Mouse (Mus musculus): ENCODE results near the gene Fyb.
A peak's percentile ranks its signal among the peaks of the same experiment; 100 is the strongest.

The Fyb gene

DNA sequence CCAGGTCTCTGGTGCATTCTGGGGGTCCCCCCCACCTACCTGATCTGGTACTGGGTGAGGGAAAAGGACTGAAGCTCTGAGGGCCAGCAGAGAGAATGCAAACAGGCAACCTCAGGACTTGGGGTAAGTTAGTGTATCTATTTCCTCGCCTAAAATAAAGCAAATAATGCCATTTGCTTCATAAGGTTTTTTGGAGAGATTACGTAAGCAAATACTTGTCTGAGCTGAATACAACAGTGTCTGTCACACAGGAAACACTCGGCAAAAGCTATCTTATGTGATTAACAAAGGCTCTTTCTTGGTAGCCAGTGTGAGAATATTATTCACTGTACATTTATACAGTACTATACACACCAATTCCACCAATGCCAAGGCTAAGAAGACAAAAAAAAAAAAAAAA lies 76.0 kb downstream of the Fyb start:
- DNase-seq (ENCODE audit: low spot score in 2 of 2), result no peak

- no peak for DNase-seq (ENCODE audit: low spot score in 2 of 2)
These were observed 77.7 kb downstream of the Fyb start for GRCm38 (mm10) chr15:6600314-6600713.

DNA sequence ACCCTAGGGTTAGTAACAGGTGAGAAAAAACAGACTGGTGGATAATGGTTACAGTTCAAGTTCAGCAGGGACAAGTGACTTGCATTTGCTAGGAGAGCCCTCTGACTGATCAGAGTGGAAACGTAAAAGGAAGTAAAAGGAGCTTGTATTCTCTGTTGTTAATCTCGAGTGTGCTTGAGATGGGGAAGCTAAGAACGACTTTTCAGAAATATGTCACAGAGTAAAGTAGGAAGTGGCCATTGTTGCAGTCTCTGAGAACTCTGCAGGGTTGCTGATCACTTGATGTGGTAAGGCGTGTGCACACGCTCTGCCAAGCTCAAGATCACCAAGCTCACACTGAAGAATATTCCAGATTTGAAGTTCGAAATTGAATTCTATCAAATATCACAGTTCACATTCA lies 78.7 kb downstream of the Fyb start:
- DNase-seq (ENCODE audit: low spot score in 2 of 2), result no peak

DNA sequence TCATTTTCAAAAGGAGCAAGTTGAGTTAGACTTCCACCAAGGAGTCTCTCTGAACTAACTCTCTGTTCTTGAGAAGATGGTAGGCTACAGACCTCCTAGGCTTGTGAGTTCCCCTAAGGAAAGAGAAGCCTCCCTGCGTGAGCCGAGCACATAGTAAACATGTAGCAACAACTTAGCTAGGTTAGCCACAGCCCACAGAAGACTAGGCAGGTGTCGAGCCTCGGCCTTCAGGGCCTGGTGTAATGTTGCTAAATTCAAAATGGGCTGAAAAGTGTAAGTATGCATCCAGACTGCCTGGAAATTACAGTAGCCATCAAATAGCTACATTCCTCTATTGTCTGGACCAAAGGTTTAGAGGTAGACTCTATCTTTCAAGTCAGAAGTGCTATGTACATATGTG lies 79.3 kb downstream of the Fyb start:
- no peak for DNase-seq (ENCODE audit: low spot score in 2 of 2)

- DNase-seq (ENCODE audit: low spot score in 2 of 2), result no peak
These were observed 88.0 kb downstream of the Fyb start for GRCm38 (mm10) chr15:6610703-6611102.

GRCm38 (mm10) chr15:6612835-6613234 lies 90.2 kb downstream of the Fyb start:
- DNase-seq (ENCODE audit: low spot score in 2 of 2), result no peak

GRCm38 (mm10) chr15:6616382-6617149 lies 93.9 kb downstream of the Fyb start:
- DNase-seq (ENCODE audit: low spot score in 2 of 2), result no peak

DNA sequence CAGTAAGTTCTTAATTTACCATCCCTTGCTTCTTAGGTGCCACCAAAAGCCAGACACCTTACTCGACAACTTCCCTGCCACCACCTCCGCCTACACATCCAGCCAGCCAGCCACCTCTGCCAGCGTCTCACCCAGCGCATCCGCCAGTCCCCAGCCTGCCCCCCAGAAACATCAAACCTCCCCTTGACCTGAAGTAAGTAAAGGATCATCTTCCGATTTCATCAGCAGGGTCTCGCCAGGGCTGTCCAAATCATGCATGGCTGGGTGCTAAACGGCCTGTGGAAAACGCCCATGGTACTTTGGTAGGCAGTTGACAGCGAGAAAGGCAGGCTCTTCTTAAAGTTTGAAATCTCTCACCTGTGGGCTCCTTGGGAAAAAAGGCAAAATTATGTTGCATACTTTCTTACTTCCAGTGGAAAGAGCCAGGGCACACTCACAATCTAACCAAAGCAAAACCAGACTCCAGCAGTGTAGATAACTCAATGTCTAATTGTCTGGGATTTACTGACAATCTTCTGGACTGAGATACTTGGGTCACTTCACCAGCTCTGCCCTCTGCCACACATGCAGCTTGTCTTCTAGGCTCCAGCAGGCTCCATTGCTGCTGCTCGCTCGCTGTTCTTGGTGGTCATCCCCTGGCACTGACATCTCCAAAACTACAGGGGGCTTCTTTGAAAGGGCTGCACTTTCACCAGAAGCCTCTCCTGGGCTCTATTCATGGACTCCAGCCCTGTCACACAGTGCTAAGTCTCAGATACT lies 97.1 kb downstream of the Fyb start:
- no peak for DNase-seq (ENCODE audit: low spot score in 2 of 2)

- DNase-seq (ENCODE audit: low spot score in 2 of 2), result peak; percentile 23 to 66
These were observed 99.9 kb downstream of the Fyb start for GRCm38 (mm10) chr15:6622512-6622911.

DNA sequence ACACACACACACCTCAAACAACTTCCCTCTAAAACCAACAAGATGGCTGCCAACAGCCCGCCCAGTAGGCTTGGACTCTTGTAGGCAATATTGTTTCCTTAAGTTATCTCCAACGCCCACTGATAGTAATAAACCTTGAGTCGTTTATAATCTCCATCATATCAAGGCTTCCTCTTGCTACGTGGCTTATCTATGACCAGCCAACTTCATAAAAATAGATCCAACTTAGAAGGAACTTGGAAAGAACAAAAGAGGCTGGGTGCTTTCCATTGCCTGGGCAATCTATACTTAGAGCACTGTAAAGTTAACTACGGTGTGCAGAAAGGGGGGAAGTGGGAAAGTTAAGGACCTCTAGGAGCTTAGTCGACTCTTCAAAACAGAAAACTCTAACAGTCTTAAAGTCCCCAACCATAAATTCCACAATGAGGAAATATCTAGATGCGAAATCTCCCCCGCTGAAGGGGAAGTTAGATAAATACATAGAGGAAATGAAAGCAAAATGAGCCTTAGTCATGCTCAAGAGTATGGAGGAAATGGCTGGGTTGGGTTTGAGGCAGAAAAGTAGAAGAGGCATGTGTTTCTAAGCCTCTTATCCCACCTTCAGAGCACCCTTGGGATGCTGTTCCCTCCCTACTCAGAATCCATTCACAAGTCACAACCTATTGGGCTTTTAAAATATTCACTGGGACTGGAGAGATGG lies 101.0 kb downstream of the Fyb start:
- no peak for DNase-seq (ENCODE audit: low spot score in 2 of 2)

- peak; percentile 16 to 23 for DNase-seq (ENCODE audit: low spot score in 2 of 2)
These were observed 101.9 kb downstream of the Fyb start for GRCm38 (mm10) chr15:6624365-6625182.

- peak in 1 of 2 experiments; percentile 36 for DNase-seq (ENCODE audit: low spot score in 2 of 2)
These were observed 103.0 kb downstream of the Fyb start for GRCm38 (mm10) chr15:6625607-6626033.

DNA sequence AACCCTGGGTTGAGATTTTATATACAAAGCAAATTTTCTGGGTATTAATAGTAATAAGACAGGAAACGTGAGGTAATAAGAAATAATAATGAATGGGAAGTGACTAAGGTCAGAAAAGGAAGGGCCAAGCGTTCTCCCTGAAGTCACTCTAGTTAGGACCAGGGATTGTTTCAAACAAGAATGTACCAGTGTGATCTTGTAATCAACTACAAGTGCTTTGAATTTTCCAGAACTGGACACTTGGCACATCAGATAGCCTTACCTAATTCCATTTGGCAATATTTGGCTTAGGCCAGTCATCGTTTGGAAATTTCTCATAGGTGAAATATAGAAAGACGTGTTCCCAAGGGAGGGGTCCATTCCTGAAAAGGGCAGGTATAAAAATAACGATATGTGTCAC lies 103.5 kb downstream of the Fyb start:
- no peak for DNase-seq (ENCODE audit: low spot score in 2 of 2)

DNA sequence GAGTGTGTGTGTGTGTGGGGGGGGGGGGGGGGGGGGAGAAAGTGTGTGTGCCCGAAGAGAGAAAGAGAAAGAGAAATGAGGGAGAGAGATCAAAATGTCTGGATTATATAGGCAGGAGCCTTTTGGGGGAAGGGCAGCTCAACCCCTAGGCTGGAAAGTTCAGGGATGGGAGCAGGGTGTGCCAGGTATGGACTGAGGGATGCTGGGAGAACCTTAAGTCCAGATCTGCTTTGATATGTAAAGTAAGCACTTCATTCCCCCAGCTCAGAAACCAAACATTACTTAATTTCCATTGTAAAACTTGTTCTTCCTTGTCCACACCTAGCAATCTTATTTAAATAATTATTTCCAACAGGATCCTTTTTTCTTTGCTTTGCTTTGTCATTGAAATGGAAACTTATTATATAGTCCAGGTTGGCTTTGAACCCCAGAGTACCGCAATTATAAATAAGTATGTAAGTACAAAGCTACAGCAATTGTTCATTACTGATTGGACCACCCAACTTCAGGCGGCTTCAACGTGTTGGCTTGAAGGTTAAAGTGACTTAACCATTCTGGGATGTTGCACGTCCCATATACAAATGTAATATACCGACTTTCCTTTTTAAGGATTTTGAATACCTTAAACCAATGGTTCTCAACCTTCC lies 105.9 kb downstream of the Fyb start:
- DNase-seq (ENCODE audit: low spot score in 2 of 2), result no peak

- no peak for DNase-seq (ENCODE audit: low spot score in 2 of 2)
These were observed 106.5 kb downstream of the Fyb start for GRCm38 (mm10) chr15:6629174-6629573.

DNA sequence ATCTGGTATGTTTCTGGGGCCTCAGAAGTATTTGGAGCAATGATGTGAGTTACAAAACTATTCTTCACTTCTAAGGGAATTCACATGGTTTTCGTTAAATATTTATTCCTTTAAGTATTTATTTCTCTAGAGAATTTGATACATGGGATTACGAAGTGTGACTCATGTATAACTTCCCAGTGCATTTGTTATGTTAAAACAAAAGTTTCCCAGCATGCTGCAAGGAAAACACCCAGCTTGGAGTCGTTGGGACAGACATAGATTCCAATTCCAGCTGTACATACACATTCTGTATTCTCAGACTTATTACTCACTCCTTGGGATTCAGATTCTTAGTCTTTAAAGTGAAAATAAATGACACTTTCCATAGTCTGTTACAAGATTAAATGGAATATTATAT lies 112.8 kb downstream of the Fyb start:
- no peak for DNase-seq (ENCODE audit: low spot score in 2 of 2)

DNA sequence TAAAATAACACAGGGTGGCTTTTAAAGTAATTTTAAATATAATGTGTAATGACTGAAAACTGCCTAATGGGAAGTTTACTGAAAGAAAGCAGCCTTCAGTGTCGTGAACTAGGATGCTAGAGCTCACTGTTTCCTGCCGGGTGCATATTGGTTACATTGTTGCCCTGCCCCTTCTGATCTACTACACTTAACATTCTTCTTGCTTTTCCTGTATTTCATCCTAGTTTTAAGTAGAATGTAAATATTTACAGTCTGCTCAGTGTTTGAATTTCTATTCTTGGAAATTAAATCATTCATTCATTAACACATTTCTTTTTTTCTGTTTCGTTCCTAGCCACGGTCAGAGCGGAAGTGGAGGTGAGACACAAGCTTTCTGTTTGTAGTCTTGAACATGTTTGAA lies 119.6 kb downstream of the Fyb start:
- DNase-seq (ENCODE audit: low spot score in 2 of 2), result no peak

GRCm38 (mm10) chr15:6645498-6645897 lies 122.8 kb downstream of the Fyb start:
- no peak for DNase-seq (ENCODE audit: low spot score in 2 of 2)

DNA sequence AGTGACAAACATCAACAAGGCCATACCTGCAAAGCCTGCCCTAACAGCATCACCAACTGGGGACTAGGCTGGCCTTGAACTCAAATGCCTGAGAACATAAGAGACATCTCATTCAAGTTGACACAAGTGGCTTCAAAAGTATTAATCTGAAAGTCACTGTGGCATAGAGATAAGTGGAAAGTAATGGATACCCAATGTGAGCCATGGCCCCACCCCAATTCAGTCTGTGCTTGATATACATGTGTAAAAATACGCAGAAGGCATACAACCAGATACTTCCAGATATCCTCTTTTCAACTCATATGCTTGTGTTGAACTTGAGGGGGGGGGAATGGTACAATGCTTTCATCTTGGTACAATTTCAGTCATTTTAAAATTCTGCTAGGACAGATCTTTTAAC lies 124.4 kb downstream of the Fyb start:
- no peak for DNase-seq (ENCODE audit: low spot score in 2 of 2)

DNA sequence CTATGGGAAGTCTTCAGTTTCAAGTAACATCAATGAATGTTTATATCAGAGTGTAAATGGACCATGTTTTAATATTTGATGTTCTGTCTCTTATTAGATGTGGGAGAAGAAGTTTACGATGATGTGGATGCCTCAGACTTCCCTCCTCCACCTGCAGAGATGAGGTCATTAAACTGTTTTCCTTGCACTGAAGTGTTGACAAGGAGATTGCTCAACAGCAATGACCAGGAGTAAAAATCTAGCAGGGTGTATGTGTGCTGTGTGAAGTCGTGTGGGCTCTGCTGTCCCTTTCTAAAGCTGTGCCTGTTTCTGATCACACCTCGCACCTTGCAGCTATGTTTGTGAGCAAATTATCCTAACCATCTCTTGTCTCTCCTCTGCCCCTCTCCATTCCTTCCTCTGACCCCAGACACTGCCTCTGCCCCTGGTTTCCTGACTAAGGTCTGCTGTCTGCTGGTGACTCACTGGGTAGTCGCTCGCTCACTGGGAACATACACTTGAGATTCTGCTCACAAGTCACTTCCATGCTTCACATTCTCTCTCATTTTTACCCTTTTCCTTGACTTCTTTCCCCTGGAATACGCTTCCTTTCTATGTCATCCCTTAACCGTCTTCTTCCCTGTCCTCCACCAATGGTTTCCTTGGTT lies 126.2 kb downstream of the Fyb start:
- DNase-seq (ENCODE audit: low spot score in 2 of 2), result no peak

- no peak for DNase-seq (ENCODE audit: low spot score in 2 of 2)
These were observed 130.4 kb downstream of the Fyb start for GRCm38 (mm10) chr15:6653046-6653445.
